Mouse (Mus musculus): ENCODE data around the gene Nxt1.

- TF ChIP-seq TBP (conservative IDR thresholded peaks at IDR 0.05; ENCODE audit: low read depth, low read length) (peak; percentile 84), MYC (IDR thresholded peaks at IDR 0.05; ENCODE audit: low read depth, low read length) (no peak; the same call in 1 of the 2 replicates), POLR2A (IDR thresholded peaks at IDR 0.05; ENCODE audit: low read depth, low read length) (peak; percentile 91), CTCF (conservative IDR thresholded peaks at IDR 0.05 in 1 of 2, IDR thresholded peaks at IDR 0.05 in 1 of 2; ENCODE audit: low read depth in 2 of 2, low read length in 2 of 2) (no peak), GABPA (IDR thresholded peaks at IDR 0.05; ENCODE audit: insufficient replicate concordance, low read depth, low read length) (peak; percentile 41; the same call in 1 of the 2 replicates), ZMIZ1 (IDR thresholded peaks at IDR 0.05; ENCODE audit: low read depth, low read length) (no peak), HCFC1 (IDR thresholded peaks at IDR 0.05; ENCODE audit: low read depth, low read length) (peak; percentile 99), CHD1 (IDR thresholded peaks at IDR 0.05; ENCODE audit: low read depth, low read length) (no peak), SMC3 (IDR thresholded peaks at IDR 0.05; ENCODE audit: low read depth, low read length) (no peak), NRF1 (IDR thresholded peaks at IDR 0.05; ENCODE audit: low read depth, low read length) (peak; percentile 92), EP300 (IDR thresholded peaks at IDR 0.05; ENCODE audit: low read length) (no peak), ZC3H11A (IDR thresholded peaks at IDR 0.05; ENCODE audit: low read depth, low read length) (no peak), MXI1 (IDR thresholded peaks at IDR 0.05; ENCODE audit: low read depth, low read length) (peak; percentile 67)
Measured at GRCm38 (mm10) chr2:148672199-148673096, at the start of gene Nxt1.

Measured in CH12.LX (cell line).